Mouse (Mus musculus): ENCODE data around the gene Morf4l1.

GRCm38 (mm10) chr9:90145788-90146187 lies 31.2 kb upstream of the Morf4l1 start:
- TF ChIP-seq CTCF (IDR thresholded peaks at IDR 0.05; ENCODE audit: insufficient read depth, low read depth, low read length): no peak
- no peak for TF ChIP-seq POLR2A (IDR thresholded peaks at IDR 0.05; ENCODE audit: insufficient read depth, low read depth, low read length)

Data from olfactory bulb, adult 2 months (tissue).